Mouse (Mus musculus) kidney, embryonic 15.5 days (tissue): ENCODE measurements at regions not wholly inside any gene's neighbourhood (a gene's known extent, or its start where the extent isn't known, plus 50 kb on each side); places are given as distances from the start of the nearest gene placed in this dataset.
A peak's percentile ranks its signal among the peaks of the same experiment; 100 is the strongest.

Source experiments
- ATAC-seq: fragments of 200-750 bp; cut with Nextera tagmentation; replicated peaks from 2 replicates; pipeline ENCODE4 v1.8.0; 2017; ENCODE audit warnings: moderate TSS enrichment; ENCODE audit not compliant: low FRiP score
- H3K27ac ChIP-seq: fragments of 300-500 bp; sonication (generic); 2 replicates; pipeline ENCODE4 v1.5.1; 2015; ENCODE audit warnings: mild to moderate bottlenecking, inconsistent platforms
- H3K27me3 ChIP-seq: fragments of 300-500 bp; sonication (generic); 2 replicates; pipeline ENCODE4 v1.6.1; 2015; ENCODE audit warnings: inconsistent platforms
- H3K36me3 ChIP-seq: fragments of 300-500 bp; sonication (generic); 2 replicates; pipeline ENCODE4 v1.6.1; 2015; ENCODE audit warnings: inconsistent platforms
- H3K4me1 ChIP-seq: fragments of 300-500 bp; sonication (generic); 2 replicates; pipeline ENCODE4 v1.6.1; 2015; ENCODE audit warnings: inconsistent platforms
- H3K4me2 ChIP-seq: fragments of 300-500 bp; sonication (generic); 2 replicates; pipeline ENCODE4 v1.6.1; 2015; ENCODE audit warnings: moderate library complexity, mild to moderate bottlenecking, inconsistent platforms
- H3K4me3 ChIP-seq: fragments of 300-500 bp; sonication (generic); replicated peaks from 2 replicates; pipeline ENCODE4 v1.5.1; 2015; ENCODE audit warnings: mild to moderate bottlenecking, inconsistent platforms
- H3K9ac ChIP-seq: fragments of 300-500 bp; sonication (generic); 2 replicates; pipeline ENCODE4 v1.6.1; 2015; ENCODE audit warnings: mild to moderate bottlenecking, inconsistent platforms
- H3K9me3 ChIP-seq: fragments of 300-500 bp; sonication (generic); replicated peaks from 2 replicates; pipeline ENCODE4 v1.6.1; 2016; ENCODE audit warnings: inconsistent platforms
- WGBS: fragments of 180-500 bp; shearing (Covaris S2); methylation state at CpG from one replicate; pipeline ENCODE4 v1.1.7; 2015; ENCODE audit warnings: mixed read lengths; 5-methylcytosine and 5-hydroxymethylcytosine counted together

GRCm38 (mm10) chr2:161390954-161391690, 282.2 kb upstream of the Chd6 start:
- Histone ChIP-seq H3K9ac (no peak overlapping the region), H3K27me3 (0 out of 2 replicates have a peak, but pooled peaks cover 3% of the 10 kb centered on the region), H3K4me2 (no peak overlapping the region), H3K4me3 (no peak overlapping the region), H3K4me1 (no peaks in the 10 kb centered on the region), H3K36me3 (no peaks in the 10 kb centered on the region), H3K27ac (no peak overlapping the region), H3K9me3 (no peaks in the 10 kb centered on the region)
- ATAC-seq: no peak
- WGBS: 55% methylated on average over 15 of the region's 15 CpGs

- no peak for ATAC-seq
- Histone ChIP-seq H3K4me2 (no peak overlapping the region), H3K36me3 (no peaks in the 10 kb centered on the region), H3K27me3 (0 out of 2 replicates have a peak, but pooled peaks cover 3% of the 10 kb centered on the region), H3K9me3 (no peaks in the 10 kb centered on the region), H3K4me1 (no peaks in the 10 kb centered on the region), H3K4me3 (no peak overlapping the region), H3K27ac (no peak overlapping the region), H3K9ac (no peak overlapping the region)
- WGBS: 89% methylated on average over 5 of the region's 5 CpGs
These were observed 280.5 kb upstream of the Chd6 start for GRCm38 (mm10) chr2:161389318-161389835.

GRCm38 (mm10) chr2:161387054-161387453, 278.2 kb upstream of the Chd6 start:
- Histone ChIP-seq H3K4me3 (no peak overlapping the region), H3K27me3 (0 out of 2 replicates have a peak, but pooled peaks cover 3% of the 10 kb centered on the region), H3K9me3 (no peaks in the 10 kb centered on the region), H3K36me3 (no peaks in the 10 kb centered on the region), H3K9ac (no peak overlapping the region), H3K4me2 (no peak overlapping the region), H3K4me1 (no peaks in the 10 kb centered on the region), H3K27ac (no peak overlapping the region)
- ATAC-seq: no peak
- WGBS: 76% methylated on average over 6 of the region's 6 CpGs

GRCm38 (mm10) chr2:161382411-161382810, 273.5 kb upstream of the Chd6 start:
- no peak overlapping the region for H3K9ac ChIP-seq
- H3K36me3 ChIP-seq: no peaks in the 10 kb centered on the region
- H3K4me2 ChIP-seq: no peak overlapping the region
- no peak overlapping the region for H3K4me3 ChIP-seq
- ATAC-seq: no peak
- H3K27me3 ChIP-seq: no peaks in the 10 kb centered on the region
- no peak overlapping the region for H3K27ac ChIP-seq
- no peaks in the 10 kb centered on the region for H3K9me3 ChIP-seq
- 69% methylated on average over 3 of the region's 3 CpGs for WGBS
- H3K4me1 ChIP-seq: no peaks in the 10 kb centered on the region

- Histone ChIP-seq H3K36me3 (no peaks in the 10 kb centered on the region), H3K4me1 (no peaks in the 10 kb centered on the region), H3K9ac (no peak overlapping the region), H3K27ac (no peak overlapping the region), H3K9me3 (no peaks in the 10 kb centered on the region), H3K4me2 (no peak overlapping the region), H3K4me3 (no peak overlapping the region), H3K27me3 (no peaks in the 10 kb centered on the region)
- ATAC-seq: no peak
- WGBS: 90% methylated on average over 4 of the region's 4 CpGs
These were observed 269.4 kb upstream of the Chd6 start for GRCm38 (mm10) chr2:161378313-161378712.

GRCm38 (mm10) chr2:161362325-161362724, 253.4 kb upstream of the Chd6 start:
- no peaks in the 10 kb centered on the region for H3K9me3 ChIP-seq
- H3K9ac ChIP-seq: no peak overlapping the region
- WGBS: 81% methylated on average over 3 of the region's 3 CpGs
- H3K27me3 ChIP-seq: no peaks in the 10 kb centered on the region
- no peak overlapping the region for H3K4me2 ChIP-seq
- no peaks in the 10 kb centered on the region for H3K36me3 ChIP-seq
- H3K4me3 ChIP-seq: no peak overlapping the region
- no peak for ATAC-seq
- H3K4me1 ChIP-seq: no peaks in the 10 kb centered on the region
- H3K27ac ChIP-seq: no peak overlapping the region

GRCm38 (mm10) chr2:161349110-161349509, 240.2 kb upstream of the Chd6 start:
- no peaks in the 10 kb centered on the region for H3K36me3 ChIP-seq
- no peaks in the 10 kb centered on the region for H3K27me3 ChIP-seq
- 37% methylated on average over 4 of the region's 4 CpGs for WGBS

GRCm38 (mm10) chr2:161344018-161344417, 235.1 kb upstream of the Chd6 start:
- no peaks in the 10 kb centered on the region for H3K9me3 ChIP-seq
- H3K4me1 ChIP-seq: peaks cover 12% of the 10 kb centered on the region
- H3K9ac ChIP-seq: no peak overlapping the region
- H3K27me3 ChIP-seq: peaks cover 12% of the 10 kb centered on the region; the same call in 1 of the 2 replicates
- ATAC-seq: no peak
- no peaks in the 10 kb centered on the region for H3K36me3 ChIP-seq
- WGBS: 69% methylated on average over 2 of the region's 2 CpGs
- no peak overlapping the region for H3K4me3 ChIP-seq
- no peak overlapping the region for H3K27ac ChIP-seq
- no peak overlapping the region for H3K4me2 ChIP-seq

More at GRCm38 (mm10) chr2:161349110-161349509, 240.2 kb upstream of the Chd6 start:
- Histone ChIP-seq H3K4me1 (no peaks in the 10 kb centered on the region), H3K9ac (no peak overlapping the region), H3K4me3 (no peak overlapping the region), H3K4me2 (no peak overlapping the region), H3K27ac (no peak overlapping the region), H3K9me3 (no peaks in the 10 kb centered on the region)
- no peak for ATAC-seq

- H3K9ac ChIP-seq: no peak overlapping the region
- ATAC-seq: no peak
- H3K9me3 ChIP-seq: no peaks in the 10 kb centered on the region
- H3K4me2 ChIP-seq: no peak overlapping the region
- 85% methylated on average over 2 of the region's 2 CpGs for WGBS
- no peak overlapping the region for H3K27ac ChIP-seq
- H3K36me3 ChIP-seq: no peaks in the 10 kb centered on the region
- H3K4me3 ChIP-seq: no peak overlapping the region
- H3K4me1 ChIP-seq: peaks cover 12% of the 10 kb centered on the region
- H3K27me3 ChIP-seq: peaks cover 12% of the 10 kb centered on the region; the same call in 1 of the 2 replicates
These were observed 233.8 kb upstream of the Chd6 start for GRCm38 (mm10) chr2:161342648-161343047.

- Histone ChIP-seq H3K27ac (no peak overlapping the region), H3K4me1 (peaks cover 12% of the 10 kb centered on the region), H3K27me3 (peaks cover 12% of the 10 kb centered on the region; the same call in 1 of the 2 replicates), H3K9me3 (no peaks in the 10 kb centered on the region), H3K9ac (no peak overlapping the region), H3K36me3 (no peaks in the 10 kb centered on the region), H3K4me3 (peak overlapping the region; percentile 10), H3K4me2 (peak overlapping the region; percentile 50)
- 1% methylated on average over 11 of the region's 11 CpGs for WGBS
- ATAC-seq: peak; percentile 96
These were observed 232.6 kb upstream of the Chd6 start for GRCm38 (mm10) chr2:161341368-161341891.

- H3K4me2 ChIP-seq: no peak overlapping the region
- no peak overlapping the region for H3K27ac ChIP-seq
- ATAC-seq: no peak
- H3K4me1 ChIP-seq: peaks cover 12% of the 10 kb centered on the region
- peaks cover 12% of the 10 kb centered on the region; the same call in 1 of the 2 replicates for H3K27me3 ChIP-seq
- H3K36me3 ChIP-seq: no peaks in the 10 kb centered on the region
- no peaks in the 10 kb centered on the region for H3K9me3 ChIP-seq
- no peak overlapping the region for H3K4me3 ChIP-seq
- H3K9ac ChIP-seq: no peak overlapping the region
- 82% methylated on average over 9 of the region's 9 CpGs for WGBS
These were observed 231.4 kb upstream of the Chd6 start for GRCm38 (mm10) chr2:161340291-161340690.

GRCm38 (mm10) chr2:161339327-161340001, 230.6 kb upstream of the Chd6 start:
- no peak overlapping the region for H3K9ac ChIP-seq
- no peaks in the 10 kb centered on the region for H3K9me3 ChIP-seq
- peaks cover 12% of the 10 kb centered on the region for H3K4me1 ChIP-seq
- H3K27ac ChIP-seq: no peak overlapping the region
- WGBS: 25% methylated on average over 14 of the region's 14 CpGs
- no peak for ATAC-seq
- no peak overlapping the region for H3K4me2 ChIP-seq
- no peaks in the 10 kb centered on the region for H3K36me3 ChIP-seq
- H3K27me3 ChIP-seq: peaks cover 12% of the 10 kb centered on the region; the same call in 1 of the 2 replicates
- H3K4me3 ChIP-seq: no peak overlapping the region
